Mouse (Mus musculus) MEL (cell line): ENCODE data around the gene Tpra1.

Experiments used
- CHD2 ChIP-seq: IDR thresholded peaks from 2 replicates; pipeline ENCODE4 v1.6.1; 2011; ENCODE audit warnings: low read length, improper control_type of control experiment
- CTCF ChIP-seq, 3 experiments: IDR thresholded peaks in 2 of 3; conservative IDR thresholded peaks in 1 of 3; 2 replicates each; pipeline ENCODE4 v1.5.1; 2011 to 2012; ENCODE audit warnings: low read length in 3 of 3, low read depth in 2 of 3, mild to moderate bottlenecking in 2 of 3, improper control_type of control experiment in 1 of 3, inconsistent platforms in 1 of 3, mixed read lengths in 1 of 3, moderate library complexity in 1 of 3; ENCODE audit not compliant: control insufficient read depth in 1 of 3, insufficient read depth in 1 of 3, poor library complexity in 1 of 3, severe bottlenecking in 1 of 3
- EP300 ChIP-seq, 2 experiments: IDR thresholded peaks; 2 replicates each; pipeline ENCODE4 v1.6.1; 2011; ENCODE audit warnings: improper control_type of control experiment in 2 of 2, low read length in 2 of 2, low read depth in 1 of 2, mild to moderate bottlenecking in 1 of 2
- GABPA ChIP-seq: IDR thresholded peaks from 2 replicates; pipeline ENCODE4 v1.6.1; 2012; ENCODE audit warnings: low read depth, mild to moderate bottlenecking, inconsistent platforms, low read length, improper control_type of control experiment, moderate library complexity
- JUND ChIP-seq: IDR thresholded peaks from 2 replicates; pipeline ENCODE4 v1.6.1; 2011; ENCODE audit warnings: low read depth, mild to moderate bottlenecking, improper control_type of control experiment, low read length
- POLR2A ChIP-seq, 2 experiments: IDR thresholded peaks; 2 replicates each; pipeline ENCODE4 v1.6.1; 2011 to 2012; ENCODE audit warnings: low read length in 2 of 2, mild to moderate bottlenecking in 2 of 2, control low read depth in 1 of 2, improper control_type of control experiment in 1 of 2, low read depth in 1 of 2, moderate library complexity in 1 of 2; ENCODE audit not compliant: control insufficient read depth in 1 of 2, insufficient read depth in 1 of 2, poor library complexity in 1 of 2
- UBTF ChIP-seq: IDR thresholded peaks from 2 replicates; pipeline ENCODE4 v1.6.1; 2012; ENCODE audit warnings: low read depth, mild to moderate bottlenecking, inconsistent platforms, low read length, improper control_type of control experiment, moderate library complexity, borderline replicate concordance; ENCODE audit not compliant: insufficient read depth
- USF1 ChIP-seq: IDR thresholded peaks from 2 replicates; pipeline ENCODE4 v1.6.1; 2014; ENCODE audit warnings: low read depth, mild to moderate bottlenecking, inconsistent platforms, low read length, improper control_type of control experiment, moderate library complexity

- no peak for TF ChIP-seq EP300 (IDR thresholded peaks at IDR 0.05; ENCODE audit: low read depth in 1 of 2, low read length in 2 of 2)
- TF ChIP-seq GABPA = no peak
- no peak for TF ChIP-seq CTCF (IDR thresholded peaks at IDR 0.05 in 2 of 3, conservative IDR thresholded peaks at IDR 0.05 in 1 of 3; ENCODE audit: control insufficient read depth in 1 of 3, insufficient read depth in 1 of 3, low read depth in 2 of 3, low read length in 3 of 3, poor library complexity in 1 of 3, severe bottlenecking in 1 of 3)
- no peak for TF ChIP-seq CHD2
- TF ChIP-seq UBTF = no peak
- no peak for TF ChIP-seq POLR2A (IDR thresholded peaks at IDR 0.05; ENCODE audit: control insufficient read depth in 1 of 2, insufficient read depth in 1 of 2, low read depth in 1 of 2, low read length in 2 of 2, poor library complexity in 1 of 2)
- no peak for TF ChIP-seq JUND
- TF ChIP-seq USF1 = no peak
These were observed 27.8 kb upstream of the Tpra1 start for GRCm38 (mm10) chr6:88873965-88874867.
